Mouse (Mus musculus) midbrain, embryonic 14.5 days (tissue): ENCODE data around the gene Scap. TPM values are rescaled to one million over a fixed set of nuclear protein-coding genes. Genes with fewer than 3 reads are reported as not detected.
A peak's percentile ranks its signal among the peaks of the same experiment; 100 is the strongest.
"Not testable (repeated sequence)": the region's sequence is repeated elsewhere in the genome, so short reads cannot be mapped to it uniquely, and the experiment has no call there.

Experiments
- ATAC-seq: fragments of 200-750 bp; cut with Nextera tagmentation; 2 replicates; pipeline ENCODE4 v1.8.0; 2017; ENCODE audit warnings: moderate number of reproducible peaks, moderate library complexity; ENCODE audit not compliant: low FRiP score, low TSS enrichment
- DNase-seq: peaks from one replicate; pipeline ENCODE4 v3.0.0-alpha.2; 2015
- H3K27ac ChIP-seq: fragments of 300-500 bp; sonication (generic); replicated peaks from 2 replicates; pipeline ENCODE4 v1.5.1; 2014; ENCODE audit warnings: mild to moderate bottlenecking, low read depth, low read length, moderate library complexity
- H3K27me3 ChIP-seq: fragments of 300-500 bp; sonication (generic); 2 replicates; pipeline ENCODE4 v1.6.1; 2014; ENCODE audit warnings: low read length, control low read depth, mixed read lengths; ENCODE audit not compliant: control insufficient read depth, insufficient read depth
- H3K36me3 ChIP-seq: fragments of 300-500 bp; sonication (generic); 2 replicates; pipeline ENCODE4 v1.6.1; 2014; ENCODE audit warnings: low read length, control low read depth; ENCODE audit not compliant: control insufficient read depth, insufficient read depth
- H3K4me1 ChIP-seq: fragments of 300-500 bp; sonication (generic); 2 replicates; pipeline ENCODE4 v1.6.1; 2014; ENCODE audit warnings: mild to moderate bottlenecking, antibody characterized with exemption, low read length, control low read depth; ENCODE audit not compliant: control insufficient read depth, insufficient read depth
- H3K4me2 ChIP-seq: fragments of 300-500 bp; sonication (generic); 2 replicates; pipeline ENCODE4 v1.6.1; 2014; ENCODE audit warnings: mild to moderate bottlenecking, low read length, moderate library complexity
- H3K4me3 ChIP-seq: fragments of 300-500 bp; sonication (generic); replicated peaks from 2 replicates; pipeline ENCODE4 v1.5.1; 2014; ENCODE audit warnings: low read depth, low read length
- H3K9ac ChIP-seq: fragments of 300-500 bp; sonication (generic); replicated peaks from 2 replicates; pipeline ENCODE4 v1.6.1; 2014; ENCODE audit warnings: mild to moderate bottlenecking, low read length, moderate library complexity
- H3K9me3 ChIP-seq: fragments of 300-500 bp; sonication (generic); 2 replicates; pipeline ENCODE4 v1.6.1; 2016; ENCODE audit warnings: low read length, control low read depth, mixed read lengths; ENCODE audit not compliant: control insufficient read depth
- WGBS: fragments of 180-500 bp; shearing (Covaris S2); extraction: QIAGEN DNeasy Blood & Tissue Kit; methylation state at CpG from one replicate; pipeline ENCODE4 v1.1.7; 2014; 5-methylcytosine and 5-hydroxymethylcytosine counted together
- polyA plus RNA-seq: library from polyadenylated mRNA; unstranded; fragments of >200 nt; fragmentation: Nextera tagmentation; extraction: Ambion mirVana; gene quantifications from 2 replicates; pipeline ENCODE4 v1.2.1, GENCODE M21; 2014

Gene Scap
- polyA plus RNA-seq, 1 experiment from 2014 or later = 50.5 TPM

GRCm38 (mm10) chr9:110328178-110328577, 4.9 kb upstream of the Scap start:
- Histone ChIP-seq H3K4me3 (no peak overlapping the region), H3K9me3 (no peaks in the 10 kb centered on the region), H3K4me1 (no peaks in the 10 kb centered on the region), H3K27me3 (no peaks in the 10 kb centered on the region), H3K27ac (no peak overlapping the region), H3K4me2 (no peak overlapping the region), H3K9ac (no peak overlapping the region), H3K36me3 (no peaks in the 10 kb centered on the region)
- ATAC-seq (no peak), DNase-seq (no peak)
- 87% methylated on average over 2 of the region's 2 CpGs for WGBS

DNA sequence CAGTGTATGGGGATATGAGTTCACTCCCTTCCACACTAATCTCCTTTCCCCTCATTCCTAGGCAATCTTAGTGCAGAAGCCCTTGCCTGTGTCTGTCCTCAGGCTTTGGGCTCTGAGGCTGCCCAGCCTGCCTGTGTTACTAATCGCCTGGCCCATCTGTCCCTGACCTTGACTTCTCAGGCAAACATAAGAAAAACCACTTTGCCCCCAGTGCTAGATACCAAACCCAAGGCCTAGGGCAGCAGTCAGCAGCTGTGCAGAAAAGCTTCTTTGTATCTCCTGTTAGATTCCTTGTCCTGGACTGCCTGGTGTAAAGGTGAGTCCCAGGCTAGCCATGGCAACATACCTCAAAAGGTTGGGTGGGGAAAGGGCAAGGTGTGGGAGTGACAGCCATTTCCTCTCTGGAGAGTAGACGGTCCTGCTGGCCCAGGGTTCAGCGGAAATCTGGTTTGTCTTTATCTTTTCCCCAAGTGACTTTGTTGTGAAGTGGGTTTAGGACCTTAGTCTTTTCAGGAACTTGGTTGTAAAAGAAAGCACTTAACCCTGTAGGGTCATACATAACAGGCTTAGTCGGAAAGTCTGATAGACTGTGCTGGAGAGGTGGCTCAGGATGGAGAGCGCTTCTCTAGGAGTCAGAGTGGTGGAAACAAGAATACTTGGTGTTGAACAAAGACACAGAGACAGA, 4.0 kb upstream of the Scap start:
- H3K9me3 ChIP-seq = no peaks in the 10 kb centered on the region
- H3K4me2 ChIP-seq = no peak overlapping the region
- no peak overlapping the region for H3K27ac ChIP-seq
- no peak for ATAC-seq
- no peaks in the 10 kb centered on the region for H3K27me3 ChIP-seq
- H3K4me1 ChIP-seq = peaks cover 3% of the 10 kb centered on the region
- WGBS = 71% methylated on average over 5 of the region's 5 CpGs
- no peak overlapping the region for H3K4me3 ChIP-seq
- H3K36me3 ChIP-seq = no peaks in the 10 kb centered on the region
- H3K9ac ChIP-seq = no peak overlapping the region
- DNase-seq = no peak

- no peak for DNase-seq
- WGBS = 85% methylated on average over 21 of the region's 21 CpGs
Measured at GRCm38 (mm10) chr9:110329655-110330054, 3.4 kb upstream of the Scap start.

GRCm38 (mm10) chr9:110330341-110330740, 2.7 kb upstream of the Scap start:
- H3K4me1 ChIP-seq = peaks cover 10% of the 10 kb centered on the region
- no peaks in the 10 kb centered on the region for H3K36me3 ChIP-seq
- no peaks in the 10 kb centered on the region for H3K9me3 ChIP-seq
- no peaks in the 10 kb centered on the region for H3K27me3 ChIP-seq
- no peak overlapping the region for H3K27ac ChIP-seq
- ATAC-seq = no peak
- DNase-seq = no peak
- 46% methylated on average over 6 of the region's 6 CpGs for whole genome bisulfite sequencing
- H3K4me3 ChIP-seq = no peak overlapping the region
- no peak overlapping the region for H3K9ac ChIP-seq
- no peak overlapping the region for H3K4me2 ChIP-seq

More at GRCm38 (mm10) chr9:110329655-110330054, 3.4 kb upstream of the Scap start:
- Histone ChIP-seq H3K4me2 (no peak overlapping the region), H3K4me3 (no peak overlapping the region), H3K27ac (no peak overlapping the region), H3K9ac (no peak overlapping the region), H3K36me3 (no peaks in the 10 kb centered on the region), H3K9me3 (no peaks in the 10 kb centered on the region), H3K4me1 (peaks cover 7% of the 10 kb centered on the region), H3K27me3 (no peaks in the 10 kb centered on the region)
- no peak for ATAC-seq

DNA sequence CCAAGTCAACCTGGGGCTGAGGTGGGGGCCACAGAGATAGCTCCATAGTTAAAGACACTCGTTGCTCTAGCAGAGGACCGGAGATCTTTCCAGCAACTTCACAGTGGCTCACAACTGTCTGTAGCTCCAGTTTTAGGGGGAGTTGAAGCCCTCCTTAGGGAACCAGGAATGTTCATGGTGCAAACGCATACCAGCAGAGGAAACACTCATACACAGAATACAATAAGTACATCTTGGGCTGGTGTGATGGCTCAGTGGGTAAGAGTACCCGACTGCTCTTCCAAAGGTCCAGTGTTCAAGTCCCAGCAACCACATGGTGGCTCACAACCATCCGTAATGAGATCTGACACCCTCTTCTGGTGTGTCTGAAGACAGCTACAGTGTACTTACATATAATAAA, 2.2 kb upstream of the Scap start:
- not testable (repeated sequence) for H3K4me3 ChIP-seq, ATAC-seq, H3K9me3 ChIP-seq, DNase-seq, H3K27ac ChIP-seq, H3K9ac ChIP-seq, H3K4me2 ChIP-seq, H3K36me3 ChIP-seq, H3K27me3 ChIP-seq
- peaks cover 10% of the 10 kb centered on the region for H3K4me1 ChIP-seq
- 93% methylated on average over 5 of the region's 5 CpGs for WGBS

GRCm38 (mm10) chr9:110333896-110334259, 790 bp downstream of the Scap start:
- Histone ChIP-seq H3K4me3 (peak overlapping the region; percentile 82), H3K4me2 (peak overlapping the region; percentile 83), H3K9ac (peak overlapping the region; percentile 56), H3K36me3 (no peaks in the 10 kb centered on the region), H3K9me3 (no peaks in the 10 kb centered on the region), H3K27ac (no peak overlapping the region), H3K4me1 (peaks cover 10% of the 10 kb centered on the region), H3K27me3 (no peaks in the 10 kb centered on the region)
- WGBS = 12% methylated on average over 12 of the region's 12 CpGs
- DNase-seq (no peak), ATAC-seq (no peak)

GRCm38 (mm10) chr9:110334849-110335248, 1.8 kb downstream of the Scap start:
- Histone ChIP-seq H3K27me3 (no peaks in the 10 kb centered on the region), H3K9me3 (no peaks in the 10 kb centered on the region), H3K36me3 (no peaks in the 10 kb centered on the region), H3K9ac (no peak overlapping the region), H3K27ac (no peak overlapping the region), H3K4me3 (no peak overlapping the region), H3K4me1 (peaks cover 10% of the 10 kb centered on the region), H3K4me2 (no peak overlapping the region; the same call in 1 of the 2 replicates)
- no peak for DNase-seq
- WGBS = 67% methylated on average over 8 of the region's 8 CpGs
- no peak for ATAC-seq

GRCm38 (mm10) chr9:110340037-110340750, 7.1 kb downstream of the Scap start:
- ATAC-seq (no peak), DNase-seq (no peak)
- no peak overlapping the region for H3K9ac ChIP-seq
- no peaks in the 10 kb centered on the region for H3K9me3 ChIP-seq
- no peak overlapping the region for H3K4me3 ChIP-seq
- WGBS = 90% methylated on average over 5 of the region's 5 CpGs
- no peaks in the 10 kb centered on the region for H3K36me3 ChIP-seq
- no peak overlapping the region for H3K27ac ChIP-seq
- H3K4me2 ChIP-seq = no peak overlapping the region
- H3K27me3 ChIP-seq = no peaks in the 10 kb centered on the region
- H3K4me1 ChIP-seq = no peaks in the 10 kb centered on the region

GRCm38 (mm10) chr9:110342008-110342407, 8.9 kb downstream of the Scap start:
- no peak overlapping the region for H3K4me3 ChIP-seq
- WGBS = 88% methylated on average over 8 of the region's 8 CpGs
- no peak for ATAC-seq
- H3K9me3 ChIP-seq = no peaks in the 10 kb centered on the region
- H3K27me3 ChIP-seq = no peaks in the 10 kb centered on the region
- no peaks in the 10 kb centered on the region for H3K4me1 ChIP-seq
- no peak overlapping the region for H3K4me2 ChIP-seq
- no peak for DNase-seq
- no peak overlapping the region for H3K27ac ChIP-seq
- no peak overlapping the region for H3K9ac ChIP-seq
- no peaks in the 10 kb centered on the region for H3K36me3 ChIP-seq
